Mouse (Mus musculus) embryonic facial prominence, embryonic 12.5 days (tissue): ENCODE results near the gene Ano4. TPM values are rescaled to one million over a fixed set of nuclear protein-coding genes. Genes with fewer than 3 reads are reported as not detected.

Experiments used
- ATAC-seq: fragments of 200-750 bp; cut with Nextera tagmentation; 2 replicates; pipeline ENCODE4 v1.8.0; 2017; ENCODE audit not compliant: insufficient number of reproducible peaks, insufficient read depth, low FRiP score, low TSS enrichment
- H3K27ac ChIP-seq: fragments of 300-500 bp; sonication (generic); 2 replicates; pipeline ENCODE4 v1.5.1; 2016; ENCODE audit warnings: mild to moderate bottlenecking
- H3K27me3 ChIP-seq: fragments of 300-500 bp; sonication (generic); 2 replicates; pipeline ENCODE4 v1.6.1; 2016; ENCODE audit warnings: mild to moderate bottlenecking, moderate library complexity
- H3K36me3 ChIP-seq: fragments of 300-500 bp; sonication (generic); 2 replicates; pipeline ENCODE4 v1.6.1; 2016; ENCODE audit warnings: mild to moderate bottlenecking
- H3K4me1 ChIP-seq: fragments of 300-500 bp; sonication (generic); 2 replicates; pipeline ENCODE4 v1.6.1; 2016
- H3K4me2 ChIP-seq: fragments of 300-500 bp; sonication (generic); replicated peaks from 2 replicates; pipeline ENCODE4 v1.6.1; 2016; ENCODE audit warnings: mild to moderate bottlenecking, moderate library complexity
- H3K4me3 ChIP-seq: fragments of 300-500 bp; sonication (generic); 2 replicates; pipeline ENCODE4 v1.5.1; 2016; ENCODE audit warnings: mild to moderate bottlenecking
- H3K9ac ChIP-seq: fragments of 300-500 bp; sonication (generic); 2 replicates; pipeline ENCODE4 v1.6.1; 2016; ENCODE audit warnings: mild to moderate bottlenecking, moderate library complexity
- H3K9me3 ChIP-seq: fragments of 300-500 bp; sonication (generic); 2 replicates; pipeline ENCODE4 v1.6.1; 2016; ENCODE audit warnings: mild to moderate bottlenecking, moderate library complexity
- WGBS: fragments of 180-500 bp; shearing (Covaris S2); methylation state at CpG from one replicate; pipeline ENCODE4 v1.1.7; 2016; 5-methylcytosine and 5-hydroxymethylcytosine counted together
- polyA plus RNA-seq: library from polyadenylated mRNA; unstranded; fragments of >200 nt; fragmentation: Nextera tagmentation; extraction: Ambion mirVana; gene quantifications from 2 replicates; pipeline ENCODE4 v1.2.1, GENCODE M21; 2016

Gene Ano4
- 1.5 and 2.2 TPM in 2 replicates for polyA plus RNA-seq

DNA sequence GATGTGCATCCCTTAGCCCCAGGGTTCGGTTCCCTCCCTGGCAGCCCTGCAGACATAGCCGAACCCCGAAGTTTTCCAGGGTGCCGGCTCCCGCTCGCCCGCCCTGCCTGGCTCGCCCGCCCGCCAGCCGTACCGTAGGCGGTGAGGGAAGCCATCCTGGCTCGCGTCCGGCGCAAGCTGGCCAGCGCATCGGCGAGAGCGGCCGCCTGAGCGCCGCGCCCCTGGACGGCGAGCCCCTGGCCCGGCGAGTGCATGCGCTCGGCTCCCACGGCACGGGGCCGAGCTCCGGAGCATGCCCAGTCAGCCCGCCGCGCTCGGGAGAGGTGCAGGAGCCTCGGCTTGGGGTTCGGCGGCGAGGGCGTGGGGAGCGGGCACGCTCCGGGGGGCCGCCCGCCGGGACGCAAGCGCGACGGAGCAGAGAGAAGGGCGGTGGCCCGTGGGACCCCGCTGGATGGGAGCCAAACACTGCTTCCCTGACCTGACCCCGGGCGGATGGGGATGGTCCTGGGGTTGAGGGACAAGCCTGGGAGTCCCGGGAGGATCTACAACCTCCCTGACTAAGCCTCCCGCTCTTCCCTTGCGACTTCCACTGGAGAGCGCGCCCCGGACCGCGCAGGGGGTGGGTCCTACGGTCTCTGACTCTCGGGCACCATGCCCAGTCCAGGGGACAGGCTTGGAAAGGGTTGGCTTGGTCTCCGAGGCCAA, at the start of gene Ano4:
TSS of gene Ano4 (minus strand) at position 272 of the 705 bp plus-strand sequence.
- under 1% methylated on average over 66 of the region's 70 CpGs for WGBS
- H3K27ac ChIP-seq, result no peak within 1 kb of the TSS
- H3K4me3 ChIP-seq, result peak within 1 kb of the TSS; percentile 43
- no peaks in the 10 kb centered on the region for H3K9me3 ChIP-seq
- H3K4me2 ChIP-seq, result peak within 1 kb of the TSS; percentile 83
- H3K36me3 ChIP-seq, result no peaks in the 10 kb centered on the region
- ATAC-seq, result 0 out of 2 replicates have a peak, but pooled peaks have one; percentile 56
- peak within 1 kb of the TSS; percentile 41 for H3K9ac ChIP-seq
- H3K4me1 ChIP-seq, result no peaks in the 10 kb centered on the region
- peaks cover 36% of the 10 kb centered on the region for H3K27me3 ChIP-seq

- H3K9ac ChIP-seq, result no peak overlapping the region
- no peak overlapping the region for H3K4me3 ChIP-seq
- peaks cover 5% of the 10 kb centered on the region; the same call in 1 of the 2 replicates for H3K4me1 ChIP-seq
- H3K9me3 ChIP-seq, result no peaks in the 10 kb centered on the region
- no peaks in the 10 kb centered on the region for H3K36me3 ChIP-seq
- H3K27me3 ChIP-seq, result no peaks in the 10 kb centered on the region
- WGBS, result 46% methylated on average over 4 of the region's 4 CpGs
- H3K4me2 ChIP-seq, result no peak overlapping the region
- ATAC-seq, result no peak
- no peak overlapping the region for H3K27ac ChIP-seq
Observed at GRCm38 (mm10) chr10:89392687-89393086, 48.1 kb upstream of the Ano4 start.

DNA sequence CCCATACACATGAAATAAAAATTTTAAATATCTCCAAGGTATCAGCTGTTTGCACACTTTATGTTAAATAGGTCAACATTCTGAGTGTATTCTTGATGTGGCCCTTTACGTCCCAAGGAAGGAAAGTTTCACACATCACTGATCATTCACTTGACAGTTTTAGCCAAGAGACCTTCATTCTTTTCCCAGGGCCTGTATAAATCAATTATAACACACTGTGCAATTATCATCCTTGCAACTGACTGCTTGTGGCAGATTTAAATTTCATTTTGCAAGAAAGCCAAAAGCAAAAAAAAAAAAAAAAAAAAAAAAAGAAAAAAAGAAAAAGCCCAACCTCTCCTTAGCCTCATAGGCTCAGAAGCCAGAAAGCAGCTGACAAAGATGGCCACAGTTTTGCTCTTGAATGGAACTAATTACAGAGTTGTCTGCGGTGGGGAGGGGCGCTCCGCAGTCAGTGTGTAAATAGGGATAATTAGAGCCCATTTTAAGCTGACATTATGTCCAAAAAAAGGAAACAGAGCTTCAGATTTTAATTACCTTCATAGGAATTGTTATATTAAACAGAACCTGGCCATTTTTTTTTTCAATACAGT, 47.1 kb upstream of the Ano4 start:
- no peak for ATAC-seq
- Histone ChIP-seq H3K27me3 (no peaks in the 10 kb centered on the region), H3K4me2 (no peak overlapping the region), H3K27ac (no peak overlapping the region), H3K9me3 (no peaks in the 10 kb centered on the region), H3K9ac (no peak overlapping the region), H3K36me3 (no peaks in the 10 kb centered on the region), H3K4me1 (peaks cover 5% of the 10 kb centered on the region; the same call in 1 of the 2 replicates), H3K4me3 (no peak overlapping the region)
- WGBS, result 47% methylated on average over 4 of the region's 4 CpGs

DNA sequence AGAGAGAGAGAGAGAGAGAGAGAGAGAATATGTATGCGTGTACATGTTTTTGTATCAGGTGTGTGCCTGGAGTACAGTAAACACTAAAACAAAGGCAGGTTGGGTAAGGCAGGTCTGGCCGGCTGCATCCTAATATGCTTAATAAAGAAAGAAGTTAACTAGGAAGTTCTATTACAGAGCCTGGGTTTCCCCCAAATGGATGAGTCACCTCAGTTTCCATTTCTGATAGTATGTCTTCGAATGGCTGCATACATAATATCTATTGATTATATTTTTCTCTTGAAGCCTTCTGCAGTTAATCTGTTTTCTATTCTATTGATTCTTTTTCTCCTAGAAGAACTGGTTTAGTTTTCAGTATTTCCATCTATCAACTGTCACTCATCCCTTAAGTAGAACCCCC, 41.9 kb upstream of the Ano4 start:
- WGBS, result 92% methylated on average over 3 of the region's 3 CpGs
- H3K36me3 ChIP-seq, result no peaks in the 10 kb centered on the region
- no peaks in the 10 kb centered on the region for H3K27me3 ChIP-seq
- H3K9me3 ChIP-seq, result no peaks in the 10 kb centered on the region
- H3K4me1 ChIP-seq, result no peaks in the 10 kb centered on the region
- H3K4me2 ChIP-seq, result no peak overlapping the region
- no peak for ATAC-seq
- no peak overlapping the region for H3K4me3 ChIP-seq
- H3K9ac ChIP-seq, result no peak overlapping the region
- H3K27ac ChIP-seq, result no peak overlapping the region

GRCm38 (mm10) chr10:89383462-89383861, 38.9 kb upstream of the Ano4 start:
- Histone ChIP-seq H3K4me1 (no peaks in the 10 kb centered on the region), H3K9ac (no peak overlapping the region), H3K27ac (no peak overlapping the region), H3K36me3 (no peaks in the 10 kb centered on the region), H3K4me3 (no peak overlapping the region), H3K9me3 (no peaks in the 10 kb centered on the region), H3K4me2 (no peak overlapping the region), H3K27me3 (no peaks in the 10 kb centered on the region)
- 9% methylated on average over 5 of the region's 5 CpGs for WGBS
- ATAC-seq, result no peak

- no peak overlapping the region for H3K27ac ChIP-seq
- H3K4me1 ChIP-seq, result no peaks in the 10 kb centered on the region
- H3K4me3 ChIP-seq, result no peak overlapping the region
- no peak overlapping the region for H3K4me2 ChIP-seq
- no peaks in the 10 kb centered on the region for H3K9me3 ChIP-seq
- no peaks in the 10 kb centered on the region for H3K36me3 ChIP-seq
- H3K27me3 ChIP-seq, result no peaks in the 10 kb centered on the region
- 76% methylated on average over 4 of the region's 4 CpGs for WGBS
- no peak for ATAC-seq
- H3K9ac ChIP-seq, result no peak overlapping the region
Observed at GRCm38 (mm10) chr10:89377750-89378149, 33.2 kb upstream of the Ano4 start.

DNA sequence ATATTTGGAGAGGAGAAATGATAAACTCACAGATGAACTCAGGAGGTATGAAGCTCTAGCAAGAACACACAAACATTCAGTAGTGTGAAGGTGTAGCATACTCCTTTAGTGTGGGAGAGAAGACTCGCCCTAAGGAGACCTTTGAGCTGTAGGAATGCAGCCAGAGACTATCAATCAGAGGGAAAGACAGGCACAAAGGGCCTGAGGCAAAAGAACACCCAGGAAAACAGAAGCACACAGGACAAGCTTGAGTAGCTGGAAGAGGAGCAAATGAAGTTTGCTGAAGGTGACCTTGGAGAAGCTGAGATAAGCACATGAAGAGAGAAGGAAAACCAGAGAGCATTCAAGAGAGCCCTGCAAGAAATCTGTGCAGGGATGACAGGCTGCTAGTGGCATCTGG, 25.5 kb upstream of the Ano4 start:
- no peak overlapping the region for H3K4me3 ChIP-seq
- 47% methylated on average over 1 of the region's 1 CpGs for WGBS
- no peak overlapping the region for H3K9ac ChIP-seq
- no peaks in the 10 kb centered on the region for H3K27me3 ChIP-seq
- no peaks in the 10 kb centered on the region for H3K36me3 ChIP-seq
- H3K9me3 ChIP-seq, result no peaks in the 10 kb centered on the region
- no peak overlapping the region for H3K27ac ChIP-seq
- no peaks in the 10 kb centered on the region for H3K4me1 ChIP-seq
- no peak for ATAC-seq
- no peak overlapping the region for H3K4me2 ChIP-seq

GRCm38 (mm10) chr10:89358933-89359332, 14.4 kb upstream of the Ano4 start:
- Histone ChIP-seq H3K27ac (no peak overlapping the region), H3K27me3 (no peaks in the 10 kb centered on the region), H3K9ac (no peak overlapping the region), H3K36me3 (no peaks in the 10 kb centered on the region), H3K4me3 (no peak overlapping the region), H3K4me2 (no peak overlapping the region), H3K4me1 (no peaks in the 10 kb centered on the region), H3K9me3 (no peaks in the 10 kb centered on the region)
- no peak for ATAC-seq
- 78% methylated on average over 3 of the region's 3 CpGs for WGBS

DNA sequence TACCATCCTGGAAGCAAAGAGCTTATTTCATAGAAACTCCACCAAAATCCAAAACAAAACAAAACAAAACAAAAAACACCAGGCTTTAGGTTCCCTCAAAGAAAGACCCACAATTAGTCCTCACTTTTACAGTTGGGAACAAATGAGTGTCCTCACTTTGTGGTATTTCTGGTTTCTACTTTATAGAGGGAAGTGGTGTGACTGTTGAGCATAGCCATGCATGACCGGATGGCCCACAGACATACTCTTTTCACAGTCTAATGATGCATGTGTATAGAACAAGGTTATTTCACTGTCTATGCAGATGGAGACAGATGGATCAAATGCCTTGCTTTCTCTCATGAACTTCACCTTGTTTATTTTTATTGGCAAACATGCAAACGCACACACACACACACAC, 10.1 kb upstream of the Ano4 start:
- Histone ChIP-seq H3K4me2 (no peak overlapping the region), H3K27me3 (no peaks in the 10 kb centered on the region), H3K9me3 (no peaks in the 10 kb centered on the region), H3K4me1 (no peaks in the 10 kb centered on the region), H3K9ac (no peak overlapping the region), H3K36me3 (no peaks in the 10 kb centered on the region), H3K27ac (no peak overlapping the region), H3K4me3 (no peak overlapping the region)
- no peak for ATAC-seq
- 83% methylated on average over 2 of the region's 2 CpGs for WGBS

GRCm38 (mm10) chr10:89351416-89351815, 6.9 kb upstream of the Ano4 start:
- Histone ChIP-seq H3K27ac (no peak overlapping the region), H3K4me3 (no peak overlapping the region), H3K9ac (no peak overlapping the region), H3K4me2 (no peak overlapping the region), H3K27me3 (peaks cover 8% of the 10 kb centered on the region), H3K36me3 (no peaks in the 10 kb centered on the region), H3K9me3 (no peaks in the 10 kb centered on the region), H3K4me1 (no peaks in the 10 kb centered on the region)
- no peak for ATAC-seq
- 77% methylated on average over 11 of the region's 11 CpGs for WGBS

DNA sequence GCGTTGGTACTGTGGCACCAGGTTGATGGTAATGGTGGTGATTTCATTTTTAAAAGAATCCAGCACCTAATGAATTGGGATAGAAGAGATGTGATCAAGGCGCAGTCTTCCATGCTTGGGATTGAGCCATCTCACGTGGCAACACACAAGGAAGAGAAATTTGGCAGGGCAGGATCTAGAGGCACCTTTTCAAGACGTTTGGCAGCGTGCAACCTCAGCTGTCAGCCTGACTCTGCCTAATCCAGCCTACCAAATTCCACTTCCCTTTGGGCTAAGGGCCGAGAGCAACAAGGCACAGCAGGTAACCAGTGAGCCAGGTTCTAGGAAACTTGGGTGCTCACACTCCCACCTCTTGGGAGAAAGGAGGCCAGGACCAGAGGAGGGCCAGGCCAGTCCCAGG, 1.0 kb upstream of the Ano4 start:
- Histone ChIP-seq H3K9me3 (no peaks in the 10 kb centered on the region), H3K4me3 (no peak overlapping the region), H3K4me1 (no peaks in the 10 kb centered on the region), H3K4me2 (no peak overlapping the region), H3K36me3 (no peaks in the 10 kb centered on the region), H3K9ac (no peak overlapping the region), H3K27me3 (peaks cover 36% of the 10 kb centered on the region), H3K27ac (no peak overlapping the region)
- 59% methylated on average over 6 of the region's 6 CpGs for WGBS
- no peak for ATAC-seq

- no peak overlapping the region for H3K27ac ChIP-seq
- H3K4me3 ChIP-seq, result peak overlapping the region; percentile 43
Observed at GRCm38 (mm10) chr10:89345196-89345533, 603 bp upstream of the Ano4 start.

More at GRCm38 (mm10) chr10:89345196-89345533, 603 bp upstream of the Ano4 start:
- no peaks in the 10 kb centered on the region for H3K36me3 ChIP-seq
- WGBS, result 48% methylated on average over 4 of the region's 4 CpGs
- no peaks in the 10 kb centered on the region for H3K9me3 ChIP-seq
- H3K27me3 ChIP-seq, result peaks cover 36% of the 10 kb centered on the region
- H3K4me2 ChIP-seq, result peak overlapping the region; percentile 83
- no peaks in the 10 kb centered on the region for H3K4me1 ChIP-seq
- ATAC-seq, result no peak
- 0 out of 2 replicates have a peak overlapping the region, but pooled peaks have one; percentile 41 for H3K9ac ChIP-seq
